Mouse (Mus musculus) gastrocnemius, postnatal 10 days (tissue): Measurements from ENCODE around the gene Pde11a. TPM values are rescaled to one million over a fixed set of nuclear protein-coding genes. Genes with fewer than 3 reads are reported as not detected.

Source experiments
- DNase-seq: peaks from one replicate; pipeline ENCODE4 v3.0.0; 2021; ENCODE audit warnings: mixed read lengths
- total RNA-seq, 2 experiments: library from RNA; stranded (reverse); gene quantifications; 2 replicates each; pipeline ENCODE4 v1.2.3; 2021

Pde11a gene
- total RNA-seq, 2 experiments from 2014 or later: 0.18 to 0.19 TPM

DNA sequence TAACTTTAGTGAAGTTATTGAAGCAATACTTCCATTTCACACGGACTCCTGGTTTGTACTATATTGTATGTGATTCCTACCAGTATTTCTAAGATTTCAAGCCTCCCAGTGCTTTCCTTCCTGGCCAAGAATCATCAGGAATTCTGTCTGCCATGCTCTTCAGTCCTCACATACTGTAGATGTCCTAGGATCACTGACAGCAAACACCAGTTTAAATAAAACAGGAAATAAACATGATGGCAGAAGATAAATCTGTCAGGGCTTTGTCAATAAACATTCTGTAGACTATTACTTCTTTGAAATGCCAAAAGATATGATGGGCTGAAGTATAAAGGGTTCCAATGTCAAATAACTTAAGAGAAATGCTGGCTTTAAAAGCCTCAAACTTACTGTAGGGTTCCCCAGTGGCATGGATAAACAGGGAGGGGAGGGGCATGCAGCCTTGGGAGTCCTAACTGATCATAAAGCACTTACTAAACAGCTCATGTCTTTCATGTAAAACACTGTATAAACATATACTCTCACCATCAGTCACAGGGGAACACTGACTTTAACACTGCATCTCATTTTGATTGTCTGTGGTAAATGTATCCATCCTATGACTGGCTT lies 285.6 kb downstream of the Pde11a start:
- DNase-seq: no peak

DNA sequence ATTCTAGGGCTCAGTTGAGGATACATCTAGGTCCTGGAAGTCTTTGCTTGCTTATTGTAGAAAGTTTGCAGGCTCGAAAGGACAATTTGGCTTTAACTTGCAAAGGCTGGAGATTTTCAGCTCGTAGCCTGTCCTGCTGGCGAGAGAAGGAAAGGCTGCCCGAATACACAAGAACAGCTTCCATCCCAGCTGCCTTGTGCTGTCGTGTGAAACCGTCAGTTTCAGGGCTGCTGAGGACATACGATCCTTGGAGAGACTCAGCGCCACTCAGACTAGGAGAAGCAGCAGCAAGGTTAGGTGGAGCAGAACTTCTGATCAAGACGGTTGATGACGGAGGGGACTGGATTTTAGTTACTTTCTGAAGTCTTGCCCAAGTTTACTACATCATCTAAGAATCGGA lies 287.2 kb downstream of the Pde11a start:
- no peak for DNase-seq

DNA sequence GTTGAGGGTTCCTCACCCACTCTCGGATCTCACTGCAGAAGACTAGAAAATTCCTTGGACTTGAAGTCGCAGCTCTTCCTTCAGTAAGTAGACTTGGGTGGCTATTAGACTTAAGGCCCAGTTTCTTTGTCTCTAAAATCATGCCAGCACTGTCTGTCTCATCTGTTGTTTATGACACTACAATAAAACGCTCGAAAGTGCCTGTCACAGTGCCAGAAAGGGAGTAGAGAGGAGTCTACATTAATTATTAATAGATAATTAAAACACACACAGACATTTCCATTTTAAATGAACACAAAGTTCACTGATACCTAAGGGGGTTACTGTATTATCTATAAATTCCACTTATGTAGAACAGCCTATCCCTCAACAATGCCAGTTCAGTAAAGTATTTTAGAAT lies 287.7 kb downstream of the Pde11a start:
- DNase-seq: no peak

DNA sequence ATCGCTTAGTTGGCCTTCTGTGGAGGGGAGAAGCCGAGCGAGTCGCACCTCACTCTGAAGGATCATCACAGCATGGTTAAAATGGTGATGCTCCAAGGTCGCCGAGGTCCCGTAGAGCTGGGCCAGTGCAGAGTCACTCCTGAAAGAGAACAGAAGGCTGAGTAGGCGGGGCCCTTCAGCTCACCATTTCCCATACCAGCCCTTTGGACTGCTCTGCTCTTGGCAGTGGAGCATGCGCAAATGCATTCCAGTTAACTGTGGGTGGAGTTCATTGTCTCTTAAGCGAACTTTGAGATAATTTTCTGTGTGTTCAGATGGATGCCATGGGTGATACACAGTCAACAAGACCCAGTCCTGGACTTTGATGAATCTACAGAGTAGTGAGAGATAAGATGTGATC lies 288.5 kb downstream of the Pde11a start:
- DNase-seq: no peak

DNA sequence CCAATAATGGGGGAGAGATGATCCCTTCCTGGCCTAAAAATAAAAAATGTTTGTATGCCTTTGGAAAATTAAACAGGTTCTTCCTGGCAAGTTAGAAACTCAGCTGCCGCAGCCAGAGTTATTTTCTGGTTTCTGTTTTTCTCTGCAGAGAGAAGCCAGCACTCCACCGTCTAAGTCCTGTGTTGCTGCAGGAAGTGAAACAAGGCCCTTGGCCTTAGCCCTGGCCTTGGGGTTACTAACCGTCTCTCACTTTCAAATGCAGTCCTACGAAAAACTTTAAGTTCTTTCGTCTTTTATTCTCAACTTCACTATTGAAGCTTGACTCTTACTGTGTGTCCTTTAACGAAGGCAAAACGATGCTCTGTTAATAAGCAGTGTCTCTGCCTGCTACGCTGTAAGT lies 289.0 kb downstream of the Pde11a start:
- DNase-seq: no peak

DNA sequence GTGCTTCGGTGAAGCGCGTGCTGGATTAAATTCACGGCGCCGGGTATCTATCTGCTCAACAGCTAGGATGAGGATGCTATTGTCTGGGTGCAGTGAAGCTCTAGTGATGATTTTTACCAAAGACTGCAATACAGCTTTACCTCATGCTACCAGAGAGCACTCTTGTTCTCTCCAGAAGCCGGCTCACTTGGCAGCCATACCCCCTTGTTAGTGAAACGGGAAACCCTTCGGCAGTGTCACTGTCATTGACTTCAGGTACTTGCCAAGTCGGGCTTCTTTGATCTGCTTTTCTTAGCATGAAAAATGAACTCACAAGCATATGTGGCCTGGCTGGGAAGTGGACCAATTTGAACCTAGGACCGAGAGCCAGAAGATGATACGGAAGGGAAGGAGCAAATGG lies 290.8 kb downstream of the Pde11a start:
- peak; percentile 18 for DNase-seq

DNA sequence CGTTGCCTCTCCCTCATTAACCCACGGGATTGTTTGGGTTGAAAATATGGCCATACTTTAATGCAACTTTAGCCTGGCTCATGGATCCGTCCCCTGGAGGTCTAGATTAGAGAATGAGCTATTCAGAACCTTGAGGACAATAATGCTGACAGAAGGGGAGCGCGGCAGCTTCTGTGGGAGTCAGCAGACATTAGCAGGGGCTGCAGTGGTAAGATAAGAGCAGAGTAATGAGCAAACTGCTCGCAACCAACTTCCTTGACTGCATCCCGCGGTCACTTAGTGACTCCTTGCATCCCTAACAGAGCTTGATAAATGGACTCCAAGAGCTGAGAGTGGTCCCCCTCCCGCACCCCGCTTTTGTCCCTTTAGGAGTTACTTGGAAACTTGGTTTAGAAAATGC lies 296.4 kb downstream of the Pde11a start:
- DNase-seq: no peak

DNA sequence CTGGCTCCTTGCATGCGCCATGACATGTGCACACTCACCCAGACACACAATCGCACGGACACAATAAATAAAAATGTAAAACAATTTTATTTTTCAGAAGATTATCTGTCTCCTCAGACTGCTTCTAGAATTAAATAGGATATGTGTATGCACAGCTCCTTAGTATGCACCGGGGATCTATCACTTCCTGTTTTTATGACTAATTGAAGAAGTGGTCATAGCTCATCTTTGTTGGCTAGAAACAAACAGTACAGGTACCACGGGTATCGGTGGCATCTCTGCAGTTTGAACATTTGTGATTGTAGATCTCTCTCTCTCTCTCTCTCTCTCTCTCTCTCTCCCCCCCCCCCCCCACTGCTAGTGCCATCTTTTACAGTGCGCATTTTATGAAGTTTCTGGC lies 298.5 kb downstream of the Pde11a start:
- no peak for DNase-seq

DNA sequence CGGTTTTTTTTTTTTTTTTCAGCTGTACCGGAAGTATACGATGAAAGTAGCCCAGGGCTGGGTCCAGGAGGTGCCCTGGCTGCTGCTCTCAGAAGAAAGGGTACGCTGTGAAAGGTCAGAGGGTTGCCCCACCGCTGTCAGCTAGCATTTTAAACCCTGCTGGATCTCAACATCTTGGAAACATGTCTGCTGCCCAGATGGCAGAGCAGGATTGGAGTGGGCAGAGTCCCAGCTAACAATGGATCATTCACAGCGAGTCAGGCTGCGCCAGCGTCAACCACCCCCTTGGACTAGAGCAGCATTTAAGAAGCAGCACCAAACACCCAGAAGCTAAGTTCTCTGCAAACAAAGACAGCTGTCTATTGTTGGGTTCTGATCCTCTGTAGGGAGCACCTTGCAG lies 308.5 kb downstream of the Pde11a start:
- DNase-seq: no peak

DNA sequence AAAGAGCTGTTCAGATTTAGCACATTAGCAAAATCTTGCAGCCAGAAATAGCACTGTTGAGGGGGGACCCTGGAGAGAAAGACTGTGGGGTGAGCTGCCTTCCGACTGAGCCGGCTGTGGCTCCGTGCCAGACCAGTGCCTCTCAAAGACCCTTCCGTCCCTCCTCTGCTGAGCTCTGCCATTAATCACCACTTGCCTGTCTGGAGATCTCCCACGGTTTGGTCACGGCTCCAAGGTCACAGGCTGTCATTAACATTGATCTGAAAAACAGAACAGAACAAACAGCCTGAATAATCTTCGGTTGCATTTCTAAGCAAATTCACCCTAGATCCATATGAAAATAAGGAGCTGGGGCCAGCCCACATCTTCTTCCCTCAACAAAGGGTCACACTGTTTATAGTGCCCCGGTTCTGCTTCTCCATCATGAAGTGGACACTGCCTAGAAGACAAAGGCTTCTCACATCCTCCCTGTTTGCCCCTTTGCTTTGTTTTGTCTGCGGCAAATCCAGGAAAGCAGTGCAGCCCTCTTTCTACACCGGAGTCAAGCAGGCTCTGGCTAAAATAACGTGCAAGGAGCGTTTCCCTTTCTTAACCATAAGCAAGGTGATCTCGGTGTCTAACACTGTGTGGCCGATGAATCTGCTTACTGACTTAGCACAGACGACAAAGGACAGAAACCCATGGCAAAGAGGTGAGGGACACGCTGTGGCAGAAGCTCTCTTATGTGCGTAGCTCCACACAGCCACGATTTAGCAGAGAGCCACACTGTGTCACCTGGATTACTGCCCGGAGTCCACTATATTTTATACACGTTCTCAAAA lies 309.3 kb downstream of the Pde11a start:
- peak; percentile 17 for DNase-seq

DNA sequence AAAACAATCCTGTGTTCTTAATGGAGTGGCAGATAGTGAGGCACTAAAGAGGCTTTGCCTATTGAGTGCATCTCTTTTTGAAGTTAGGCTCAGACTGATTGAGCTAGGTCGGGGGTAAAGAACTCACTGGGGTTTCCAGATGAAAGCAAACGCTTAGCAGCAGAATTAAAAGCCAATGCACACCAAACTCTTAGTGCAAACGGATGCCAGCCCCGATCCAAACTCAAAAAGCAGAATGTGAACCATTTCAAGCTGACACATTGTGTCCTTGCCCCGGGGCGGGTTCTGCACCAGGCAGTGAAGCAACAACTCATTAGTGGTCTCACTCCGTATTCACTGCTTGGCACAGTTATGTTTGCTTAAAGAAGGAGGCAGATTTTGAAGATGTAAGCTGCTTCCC lies 321.7 kb downstream of the Pde11a start:
- no peak for DNase-seq

DNA sequence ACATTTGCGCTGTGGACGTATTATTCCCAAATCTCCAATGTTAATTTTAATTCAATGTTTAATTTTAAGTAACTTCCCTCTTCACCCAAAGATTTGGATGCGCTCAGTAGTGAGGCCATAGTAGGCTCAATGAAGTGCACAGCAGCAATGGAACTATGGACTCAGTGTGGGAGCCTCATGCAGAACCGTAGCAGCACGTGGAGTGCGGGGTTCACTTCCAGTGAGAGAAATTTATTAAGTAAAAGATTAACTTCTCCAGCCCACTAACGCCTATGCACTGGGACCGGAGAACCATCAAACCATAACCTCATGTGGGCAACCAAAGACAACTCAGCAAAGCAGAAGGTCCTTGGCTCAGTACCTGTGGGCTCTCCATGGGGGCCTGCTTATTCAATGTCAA lies 322.4 kb downstream of the Pde11a start:
- no peak for DNase-seq

DNA sequence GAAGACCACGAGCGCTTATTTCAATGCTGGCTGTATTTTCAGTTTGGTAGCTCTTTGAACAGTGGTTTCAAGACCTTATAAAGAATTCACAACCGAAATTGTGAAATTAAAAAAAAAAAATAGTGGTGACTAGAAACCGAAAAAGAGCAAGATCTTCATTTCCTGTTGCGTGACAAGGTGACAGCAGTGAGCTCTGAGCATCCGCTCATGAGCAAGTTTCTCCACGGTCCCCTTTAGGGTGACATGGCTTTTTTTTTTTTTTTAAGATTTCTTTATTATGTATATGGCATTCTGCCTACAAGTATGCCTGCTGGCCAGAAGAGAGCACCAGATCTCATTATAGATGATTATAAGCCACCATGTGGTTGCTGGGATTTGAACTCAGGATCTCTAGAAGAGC lies 323.1 kb downstream of the Pde11a start:
- no peak for DNase-seq

DNA sequence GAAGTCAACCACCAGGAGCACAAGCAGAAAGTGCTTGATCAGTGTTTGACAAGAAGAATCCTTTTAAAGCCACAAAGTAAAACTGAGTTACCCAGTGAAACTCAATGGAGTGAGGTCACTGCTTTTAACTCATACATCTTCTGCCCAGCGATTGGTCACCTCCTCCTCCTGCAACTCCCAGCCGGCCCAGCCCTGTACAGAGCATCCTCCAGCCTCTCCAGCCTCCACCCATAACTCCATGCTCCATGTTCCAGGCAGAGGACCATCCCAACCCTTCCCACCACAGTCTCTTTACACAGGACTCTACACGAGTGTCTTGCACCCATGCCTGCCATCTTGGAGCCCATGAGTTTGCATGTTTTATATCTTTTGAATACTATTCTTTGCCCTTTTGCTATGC lies 323.9 kb downstream of the Pde11a start:
- DNase-seq: no peak

DNA sequence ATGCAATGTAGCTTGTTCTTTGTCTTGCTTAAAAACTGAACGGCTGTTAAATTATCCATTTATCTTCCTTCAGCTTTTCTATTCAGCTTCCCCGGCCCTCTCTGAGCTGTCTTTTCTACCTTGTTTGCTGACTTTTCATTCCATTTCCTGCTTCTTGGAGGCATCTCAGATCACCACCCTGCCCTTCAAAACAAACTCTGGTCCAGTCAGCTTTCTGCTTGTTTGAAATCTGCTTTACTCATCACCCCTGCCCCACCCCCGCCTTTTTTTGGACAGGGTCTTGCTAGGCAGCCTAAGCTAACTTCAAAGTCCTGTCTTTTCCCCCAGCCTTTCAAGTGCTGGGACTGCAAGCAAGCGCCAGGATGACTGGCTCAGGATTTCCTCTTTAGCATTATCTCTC lies 332.4 kb downstream of the Pde11a start:
- no peak for DNase-seq

DNA sequence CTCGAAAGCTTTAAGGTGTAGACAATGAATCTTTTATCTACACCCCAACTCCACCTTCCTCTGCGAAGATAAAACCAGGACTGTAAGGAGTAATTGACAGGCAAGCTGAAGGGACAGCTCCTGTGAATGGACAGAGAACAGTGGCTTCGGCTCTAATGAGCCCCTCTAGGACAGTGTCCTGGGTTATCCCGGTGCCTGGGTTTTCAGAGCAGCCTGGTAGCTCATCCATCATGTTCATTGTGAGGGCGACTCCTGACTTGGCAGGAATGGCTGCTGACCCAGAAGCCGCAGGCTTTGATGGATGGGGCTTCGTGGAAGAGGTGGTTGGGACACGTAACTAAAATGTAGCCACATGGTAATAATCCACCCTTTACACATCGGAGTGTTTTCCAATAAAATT lies 335.7 kb downstream of the Pde11a start:
- DNase-seq: no peak

DNA sequence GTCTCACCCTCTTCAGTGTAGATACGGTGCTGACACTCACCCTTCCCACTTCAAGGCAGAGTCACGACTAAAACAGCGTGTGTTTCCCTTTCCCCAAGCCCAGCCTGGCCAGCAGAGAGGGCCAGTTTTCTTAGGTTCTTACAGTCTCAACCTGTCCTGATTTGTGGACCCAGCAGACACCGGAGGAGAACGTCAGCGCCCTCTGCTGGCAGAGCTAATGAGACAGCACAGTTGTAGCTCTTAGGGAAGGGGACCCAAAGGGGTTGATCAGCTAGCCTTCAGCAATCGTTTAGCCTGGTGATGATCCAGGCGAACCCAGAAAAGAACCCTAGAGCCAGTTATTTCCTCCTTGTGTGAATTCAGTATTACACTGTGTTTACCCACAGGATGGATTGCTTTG lies 337.2 kb downstream of the Pde11a start:
- DNase-seq: peak; percentile 75

DNA sequence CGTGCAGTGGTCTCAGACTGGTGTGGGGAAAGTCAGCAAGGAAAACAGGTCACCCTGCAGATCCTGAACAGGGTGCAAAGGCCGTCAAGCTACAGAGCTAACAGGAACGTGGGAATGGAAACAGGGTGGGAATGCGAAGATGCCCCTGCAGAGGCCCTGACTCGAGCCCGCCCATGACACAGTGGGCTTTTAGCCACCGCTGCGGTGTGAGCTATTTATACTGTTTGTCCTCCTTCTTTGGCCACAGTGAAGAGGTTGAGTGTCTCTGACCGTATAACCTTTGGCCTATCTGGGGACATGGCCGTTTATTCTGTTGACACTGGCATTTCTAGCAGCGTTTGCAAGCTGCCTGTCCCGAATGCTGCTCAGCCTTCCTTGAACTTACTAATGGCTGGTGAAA lies 338.9 kb downstream of the Pde11a start:
- no peak for DNase-seq

DNA sequence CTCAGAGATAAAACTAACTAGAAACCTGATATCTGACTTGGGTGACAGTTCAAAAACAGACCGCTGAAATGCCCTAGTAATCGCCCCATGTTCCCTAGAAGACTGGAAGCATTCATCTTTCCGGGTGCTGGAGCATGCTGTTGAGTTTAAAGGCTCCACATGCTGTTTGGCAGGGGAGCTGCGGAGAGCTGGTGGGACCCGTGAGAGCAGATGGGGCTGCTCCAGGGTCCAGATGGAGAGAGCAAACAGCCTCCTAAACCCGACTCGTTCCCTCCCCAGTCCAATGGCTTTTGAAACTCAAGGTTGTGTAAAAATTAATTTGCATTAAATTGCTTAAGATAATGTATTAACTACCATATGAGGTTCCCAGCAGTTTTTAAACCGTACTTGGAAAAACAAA lies 339.9 kb downstream of the Pde11a start:
- no peak for DNase-seq

DNA sequence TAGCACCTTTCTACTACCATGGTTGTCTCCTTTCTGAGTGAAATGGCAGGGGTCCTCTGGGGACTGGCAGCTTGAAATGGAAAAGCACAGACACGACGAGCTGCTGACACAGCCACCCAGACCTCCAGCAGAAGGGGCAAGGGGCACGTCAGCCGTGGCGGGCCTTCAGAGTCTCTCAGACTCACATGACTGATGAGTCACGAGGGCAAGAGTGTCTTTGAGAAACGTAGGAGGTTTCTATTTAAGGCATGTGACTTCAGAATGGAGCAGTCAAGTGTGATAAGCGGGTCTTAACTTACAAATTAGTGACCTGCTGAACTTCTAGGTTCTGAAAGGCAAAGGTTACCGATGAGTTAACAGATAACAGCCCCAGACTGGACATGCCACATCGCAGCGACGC lies 340.8 kb downstream of the Pde11a start:
- no peak for DNase-seq

DNA sequence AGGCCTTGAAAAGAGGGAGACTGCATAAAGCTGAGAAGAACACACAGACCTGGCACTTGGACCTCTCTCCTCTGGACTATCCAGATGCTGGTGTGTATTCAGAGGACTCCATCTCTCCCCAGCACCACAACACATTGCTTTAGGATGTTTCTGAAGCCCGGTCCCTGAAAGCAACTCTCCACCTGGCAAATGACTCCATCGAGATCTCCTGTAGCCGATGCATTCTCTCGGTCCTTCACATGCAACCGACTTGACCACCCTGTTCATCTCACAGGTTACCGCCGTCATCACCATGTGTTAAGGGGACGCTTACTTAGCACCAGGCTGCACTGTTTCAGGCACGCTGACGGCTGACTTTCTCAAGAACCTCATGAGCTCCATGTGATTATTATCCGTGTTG lies 343.7 kb downstream of the Pde11a start:
- DNase-seq: no peak

DNA sequence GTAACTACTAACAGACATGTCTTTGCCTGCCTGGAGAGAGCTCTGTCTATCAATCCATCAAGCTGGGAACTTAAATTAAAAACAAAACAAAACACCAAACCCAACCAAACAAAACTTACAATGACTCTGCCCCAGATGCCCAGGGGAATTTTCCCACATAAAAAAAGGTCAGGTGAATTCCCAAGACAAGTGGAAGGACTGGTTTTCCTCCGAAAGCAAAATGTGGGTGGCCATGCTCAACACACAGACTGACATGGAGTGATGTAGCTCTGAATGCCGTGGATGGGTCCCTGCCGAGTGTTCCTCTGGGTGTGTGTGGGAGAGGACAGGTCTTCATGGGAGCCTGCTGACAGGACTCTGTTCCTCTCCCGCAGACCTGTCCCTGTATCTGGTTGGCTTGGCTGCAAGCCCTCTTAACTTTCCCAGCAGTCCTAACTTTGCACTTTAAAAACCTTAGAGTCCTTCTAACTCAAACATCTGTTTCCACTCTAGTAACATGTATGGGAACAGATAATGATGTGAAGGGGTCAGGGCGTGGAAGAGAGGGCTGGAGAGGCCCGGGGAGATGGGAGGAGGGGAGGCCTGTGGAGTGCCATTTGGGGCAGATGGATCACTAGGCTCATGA lies 346.9 kb downstream of the Pde11a start:
- DNase-seq: no peak

DNA sequence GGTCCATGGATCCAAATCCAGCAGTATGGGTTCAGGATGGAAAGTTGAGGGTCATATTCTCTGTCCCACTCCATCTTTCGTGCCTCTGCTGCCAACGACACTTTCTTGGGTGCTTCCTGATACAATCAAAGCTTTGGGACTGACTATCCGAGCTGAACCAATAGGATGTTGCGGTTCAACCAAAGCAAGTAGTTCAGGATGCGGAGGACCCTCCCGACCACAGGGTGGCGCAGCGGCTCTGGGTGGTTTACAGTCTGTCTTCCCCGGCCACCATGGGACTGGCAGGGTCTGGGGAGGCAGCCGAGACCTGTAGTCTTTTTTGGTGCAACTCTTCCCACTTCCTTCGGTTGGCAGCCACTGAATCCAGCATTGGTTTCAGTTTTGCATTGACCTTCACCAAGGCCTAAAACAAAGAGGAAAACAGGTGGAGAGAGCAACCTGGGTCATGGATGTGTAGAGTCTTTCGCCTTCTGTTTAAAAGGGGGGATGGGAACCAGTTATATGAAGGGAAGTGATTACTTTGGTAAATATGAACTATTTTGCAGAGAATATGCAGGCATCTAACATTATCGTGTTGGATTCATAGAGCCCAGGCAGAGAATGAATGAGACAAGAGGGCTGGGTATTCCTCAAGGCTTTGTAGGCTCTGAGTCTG lies 347.6 kb downstream of the Pde11a start:
- peak; percentile 79 for DNase-seq
